Mouse (Mus musculus) heart, embryonic 16.5 days (tissue): ENCODE measurements around the gene Cacna1f. TPM values are rescaled to one million over a fixed set of nuclear protein-coding genes. Genes with fewer than 3 reads are reported as not detected.

Source experiments
- ATAC-seq: fragments of 200-750 bp; cut with Nextera tagmentation; replicated peaks from 2 replicates; pipeline ENCODE4 v1.8.0; 2017; ENCODE audit warnings: moderate number of reproducible peaks; ENCODE audit not compliant: insufficient read depth, low FRiP score; ENCODE audit errors: extremely low read depth
- H3K27ac ChIP-seq: fragments of 300-500 bp; sonication (generic); 2 replicates; pipeline ENCODE4 v1.5.1; 2014; ENCODE audit warnings: mild to moderate bottlenecking, low read length, control low read depth, moderate library complexity
- H3K27me3 ChIP-seq: fragments of 300-500 bp; sonication (generic); 2 replicates; pipeline ENCODE4 v1.6.1; 2014; ENCODE audit warnings: low read length, mixed read lengths; ENCODE audit not compliant: control insufficient read depth, insufficient read depth
- H3K36me3 ChIP-seq: fragments of 300-500 bp; sonication (generic); 2 replicates; pipeline ENCODE4 v1.6.1; 2014; ENCODE audit not compliant: control insufficient read depth, insufficient read depth
- H3K4me1 ChIP-seq: fragments of 300-500 bp; sonication (generic); 2 replicates; pipeline ENCODE4 v1.6.1; 2014; ENCODE audit warnings: low read length, mixed read lengths; ENCODE audit not compliant: control insufficient read depth, insufficient read depth
- H3K4me2 ChIP-seq: fragments of 300-500 bp; sonication (generic); 2 replicates; pipeline ENCODE4 v1.6.1; 2014; ENCODE audit warnings: low read depth, mild to moderate bottlenecking, control low read depth, low read length
- H3K4me3 ChIP-seq: fragments of 300-500 bp; sonication (generic); 2 replicates; pipeline ENCODE4 v1.5.1; 2014; ENCODE audit warnings: mild to moderate bottlenecking, control low read depth, low read length
- H3K9ac ChIP-seq: fragments of 300-500 bp; sonication (generic); 2 replicates; pipeline ENCODE4 v1.6.1; 2014; ENCODE audit warnings: low read length, control low read depth
- H3K9me3 ChIP-seq: fragments of 300-500 bp; sonication (generic); replicated peaks from 2 replicates; pipeline ENCODE4 v1.6.1; 2016; ENCODE audit warnings: low read length; ENCODE audit not compliant: control insufficient read depth
- WGBS: fragments of 180-500 bp; shearing (Covaris S2); extraction: QIAGEN DNeasy Blood & Tissue Kit; methylation state at CpG from one replicate; pipeline ENCODE4 v1.1.7; 2014; 5-methylcytosine and 5-hydroxymethylcytosine counted together
- polyA plus RNA-seq: library from polyadenylated mRNA; unstranded; fragments of >200 nt; fragmentation: Nextera tagmentation; extraction: Ambion mirVana; gene quantifications from 2 replicates; pipeline ENCODE4 v1.2.1, GENCODE M21; 2015

The Cacna1f gene
- polyA plus RNA-seq, 1 experiment from 2014 or later: not detected

DNA sequence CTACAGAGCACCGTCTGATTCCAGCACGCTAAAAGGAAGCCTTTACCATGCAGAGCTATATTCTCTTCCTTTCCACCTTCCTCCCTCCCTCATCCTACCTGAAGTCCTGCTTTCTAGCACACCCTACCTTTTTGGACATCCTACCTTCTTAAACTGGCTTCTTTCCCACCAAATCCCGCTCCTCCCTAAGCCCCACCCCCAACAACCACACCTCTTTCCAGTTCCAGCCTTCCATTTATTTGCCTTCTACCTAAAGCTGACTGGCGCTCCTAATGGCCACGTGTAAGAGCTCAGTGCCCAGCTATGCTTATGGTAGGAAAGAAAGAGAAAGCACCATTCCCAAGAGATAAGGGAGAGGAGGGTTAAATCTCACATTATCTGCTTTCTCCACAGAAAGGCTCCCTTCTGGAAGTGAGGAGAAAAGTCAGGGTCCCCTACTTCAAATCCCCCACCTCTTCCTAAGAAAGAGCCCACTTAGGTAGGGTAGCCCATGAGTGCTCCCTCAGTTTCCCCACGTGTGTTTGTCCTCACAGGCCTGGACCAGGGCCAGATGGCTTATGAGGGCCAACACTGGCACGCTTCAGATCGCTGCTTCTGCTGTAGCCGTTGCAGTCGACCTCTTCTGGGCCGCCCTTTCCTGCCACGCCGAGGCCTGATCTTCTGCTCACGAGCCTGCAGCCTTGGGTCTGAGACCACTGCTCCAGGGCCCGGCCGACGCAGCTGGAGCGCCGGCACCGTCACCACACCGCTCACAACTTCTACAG, 59.0 kb downstream of the Cacna1f start:
- no peak overlapping the region for H3K9ac ChIP-seq
- H3K27me3 ChIP-seq: no peaks in the 10 kb centered on the region
- no peak overlapping the region for H3K4me2 ChIP-seq
- H3K36me3 ChIP-seq: peaks cover 8% of the 10 kb centered on the region; the same call in 1 of the 2 replicates
- peaks cover 4% of the 10 kb centered on the region; the same call in 1 of the 2 replicates for H3K4me1 ChIP-seq
- ATAC-seq: no peak
- 67% methylated on average over 21 of the region's 21 CpGs for WGBS
- no peaks in the 10 kb centered on the region for H3K9me3 ChIP-seq
- H3K4me3 ChIP-seq: no peak overlapping the region
- no peak overlapping the region for H3K27ac ChIP-seq

- peak overlapping the region; percentile 83 for H3K27ac ChIP-seq
- peak overlapping the region; percentile 73 for H3K4me3 ChIP-seq
- no peaks in the 10 kb centered on the region for H3K27me3 ChIP-seq
- no peaks in the 10 kb centered on the region for H3K9me3 ChIP-seq
- peak; percentile 73 for ATAC-seq
- H3K4me1 ChIP-seq: peaks cover 24% of the 10 kb centered on the region
- WGBS: 17% methylated on average over 19 of the region's 19 CpGs
- peak overlapping the region; percentile 51 for H3K4me2 ChIP-seq
- peaks cover 8% of the 10 kb centered on the region; the same call in 1 of the 2 replicates for H3K36me3 ChIP-seq
- peak overlapping the region; percentile 80 for H3K9ac ChIP-seq
Measured at GRCm38 (mm10) chrX:7670390-7670881, 63.6 kb downstream of the Cacna1f start.

GRCm38 (mm10) chrX:7670921-7671623, 64.2 kb downstream of the Cacna1f start, which contains the start of gene Plp2:
Plp2 (minus strand) TSS chrX:7671390.
- Histone ChIP-seq H3K9me3 (no peaks in the 10 kb centered on the region), H3K4me3 (peak within 1 kb of the TSS; percentile 73), H3K36me3 (peaks cover 8% of the 10 kb centered on the region; the same call in 1 of the 2 replicates), H3K9ac (peak within 1 kb of the TSS; percentile 80), H3K4me2 (peak within 1 kb of the TSS; percentile 51), H3K27me3 (no peaks in the 10 kb centered on the region), H3K4me1 (peaks cover 24% of the 10 kb centered on the region), H3K27ac (peak within 1 kb of the TSS; percentile 83)
- peak; percentile 40 for ATAC-seq
- 12% methylated on average over 36 of the region's 36 CpGs for WGBS

DNA sequence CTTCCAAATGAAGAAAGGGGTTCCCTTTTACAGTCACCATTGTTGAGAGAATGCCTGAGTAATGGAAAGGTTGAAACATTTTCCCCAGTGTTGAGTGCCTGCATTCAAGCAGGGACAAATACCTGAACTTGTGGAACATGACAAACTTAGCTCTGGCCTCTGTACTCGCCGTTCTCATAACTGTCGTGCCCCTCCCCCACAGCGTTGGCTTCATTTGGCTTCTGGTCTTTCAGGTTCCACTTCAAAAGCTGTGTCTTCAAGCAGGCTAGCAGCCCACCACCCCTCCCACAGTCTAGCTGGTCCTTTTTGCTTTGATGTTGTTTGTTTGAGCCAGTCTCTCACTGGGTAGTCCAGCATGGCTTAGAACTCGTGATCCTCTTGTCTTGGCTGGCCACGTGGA, 65.9 kb downstream of the Cacna1f start:
- no peak overlapping the region for H3K4me2 ChIP-seq

GRCm38 (mm10) chrX:7673578-7674281, 66.8 kb downstream of the Cacna1f start:
- no peak for ATAC-seq

More for the DNA sequence above, 65.9 kb downstream of the Cacna1f start:
- Histone ChIP-seq H3K27me3 (no peaks in the 10 kb centered on the region), H3K9ac (no peak overlapping the region), H3K27ac (no peak overlapping the region), H3K4me1 (peaks cover 24% of the 10 kb centered on the region), H3K4me3 (no peak overlapping the region), H3K36me3 (0 out of 2 replicates have a peak, but pooled peaks cover 4% of the 10 kb centered on the region), H3K9me3 (no peaks in the 10 kb centered on the region)
- WGBS: 36% methylated on average over 6 of the region's 6 CpGs
- no peak for ATAC-seq

GRCm38 (mm10) chrX:7674284-7675000, 67.6 kb downstream of the Cacna1f start:
- no peak for ATAC-seq
- 16% methylated on average over 28 of the region's 28 CpGs for WGBS
- Histone ChIP-seq H3K4me2 (peak overlapping the region; percentile 62), H3K4me1 (peaks cover 24% of the 10 kb centered on the region), H3K9me3 (no peaks in the 10 kb centered on the region), H3K27me3 (no peaks in the 10 kb centered on the region), H3K27ac (peak overlapping the region; percentile 55), H3K36me3 (no peaks in the 10 kb centered on the region), H3K4me3 (peak overlapping the region; percentile 45), H3K9ac (peak overlapping the region; percentile 59)

More at GRCm38 (mm10) chrX:7673578-7674281, 66.8 kb downstream of the Cacna1f start:
- 21% methylated on average over 12 of the region's 12 CpGs for WGBS
- peak overlapping the region; percentile 55 for H3K27ac ChIP-seq
- 0 out of 2 replicates have a peak, but pooled peaks cover 4% of the 10 kb centered on the region for H3K36me3 ChIP-seq
- H3K4me1 ChIP-seq: peaks cover 24% of the 10 kb centered on the region
- H3K9me3 ChIP-seq: no peaks in the 10 kb centered on the region
- H3K4me2 ChIP-seq: peak overlapping the region; percentile 62
- H3K27me3 ChIP-seq: no peaks in the 10 kb centered on the region
- 0 out of 2 replicates have a peak overlapping the region, but pooled peaks have one; percentile 59 for H3K9ac ChIP-seq
- H3K4me3 ChIP-seq: peak overlapping the region; percentile 45

GRCm38 (mm10) chrX:7675001-7675380, 68.1 kb downstream of the Cacna1f start:
- Histone ChIP-seq H3K4me2 (peak overlapping the region; percentile 62), H3K36me3 (no peaks in the 10 kb centered on the region), H3K4me3 (peak overlapping the region; percentile 45), H3K9ac (peak overlapping the region; percentile 59), H3K4me1 (peaks cover 24% of the 10 kb centered on the region), H3K27me3 (no peaks in the 10 kb centered on the region), H3K27ac (no peak overlapping the region), H3K9me3 (no peaks in the 10 kb centered on the region)
- WGBS: 23% methylated on average over 10 of the region's 10 CpGs
- no peak for ATAC-seq

DNA sequence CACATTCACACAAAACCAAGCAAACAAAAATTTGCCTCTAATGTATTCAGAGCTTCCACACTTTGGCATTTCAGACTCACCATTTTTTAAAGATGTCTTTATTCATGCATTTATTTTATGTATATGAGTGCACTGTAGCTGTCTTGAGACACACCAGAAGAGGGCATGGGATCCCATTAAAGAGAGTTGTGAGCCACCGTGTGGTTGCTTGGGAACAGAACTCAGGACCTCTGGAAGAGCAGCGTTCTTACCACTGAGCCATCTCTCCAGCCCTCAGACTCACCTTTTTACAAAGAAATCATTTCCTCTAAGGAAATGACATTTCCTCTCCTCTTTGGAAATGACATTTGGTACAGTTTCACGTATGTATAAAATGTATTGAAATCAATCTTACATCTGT, 72.1 kb downstream of the Cacna1f start:
- no peak for ATAC-seq
- WGBS: 37% methylated on average over 3 of the region's 3 CpGs
- H3K27me3 ChIP-seq: no peaks in the 10 kb centered on the region
- no peak overlapping the region for H3K4me3 ChIP-seq
- H3K36me3 ChIP-seq: no peaks in the 10 kb centered on the region
- peaks cover 7% of the 10 kb centered on the region for H3K4me1 ChIP-seq
- H3K9ac ChIP-seq: no peak overlapping the region
- no peak overlapping the region for H3K27ac ChIP-seq
- no peaks in the 10 kb centered on the region for H3K9me3 ChIP-seq
- H3K4me2 ChIP-seq: no peak overlapping the region
